Mouse (Mus musculus) CH12.LX (cell line): ENCODE measurements at regions not wholly inside any gene's neighbourhood (a gene's known extent, or its start where the extent isn't known, plus 50 kb on each side); places are given as distances from the start of the nearest gene placed in this dataset.

ENCODE experiments used
- CHD2 ChIP-seq: IDR thresholded peaks from 2 replicates; pipeline ENCODE4 v1.6.1; 2011; ENCODE audit warnings: low read length, improper control_type of control experiment
- CTCF ChIP-seq, 2 experiments: IDR thresholded peaks in 1 of 2; conservative IDR thresholded peaks in 1 of 2; 2 replicates each; pipeline ENCODE4 v1.5.1; 2011 to 2012; ENCODE audit warnings: low read depth in 2 of 2, low read length in 2 of 2, improper control_type of control experiment in 1 of 2, inconsistent platforms in 1 of 2, mild to moderate bottlenecking in 1 of 2, moderate library complexity in 1 of 2
- EP300 ChIP-seq: IDR thresholded peaks from 2 replicates; pipeline ENCODE4 v1.6.1; 2011; ENCODE audit warnings: low read length, improper control_type of control experiment
- GABPA ChIP-seq: IDR thresholded peaks from 2 replicates; pipeline ENCODE4 v1.6.1; 2012; ENCODE audit warnings: low read depth, low read length, improper control_type of control experiment, inconsistent platforms; ENCODE audit not compliant: insufficient replicate concordance
- JUND ChIP-seq: conservative IDR thresholded peaks from 2 replicates; pipeline ENCODE4 v1.6.1; 2011; ENCODE audit warnings: low read depth, low read length, improper control_type of control experiment
- MAFK ChIP-seq: IDR thresholded peaks from 2 replicates; pipeline ENCODE4 v1.6.1; 2011; ENCODE audit warnings: low read length, improper control_type of control experiment; ENCODE audit not compliant: insufficient replicate concordance
- MAX ChIP-seq: IDR thresholded peaks from 2 replicates; pipeline ENCODE4 v1.6.1; 2011; ENCODE audit warnings: low read length, improper control_type of control experiment
- POLR2A ChIP-seq: IDR thresholded peaks from 2 replicates; pipeline ENCODE4 v1.6.1; 2011; ENCODE audit warnings: low read depth, mild to moderate bottlenecking, improper control_type of control experiment, low read length
- POLR2AphosphoS2 ChIP-seq: IDR thresholded peaks from 2 replicates; pipeline ENCODE4 v1.6.1; 2011; ENCODE audit warnings: low read depth, low read length, improper control_type of control experiment
- RAD21 ChIP-seq: IDR thresholded peaks from 2 replicates; pipeline ENCODE4 v1.6.1; 2011; ENCODE audit warnings: low read depth, mild to moderate bottlenecking, low read length, improper control_type of control experiment, moderate library complexity
- RCOR1 ChIP-seq: conservative IDR thresholded peaks from 2 replicates; pipeline ENCODE4 v1.6.1; 2012; ENCODE audit warnings: low read depth, mild to moderate bottlenecking, inconsistent platforms, low read length, improper control_type of control experiment
- ZC3H11A ChIP-seq: IDR thresholded peaks from 2 replicates; pipeline ENCODE4 v1.6.1; 2012; ENCODE audit warnings: low read depth, mild to moderate bottlenecking, inconsistent platforms, low read length, improper control_type of control experiment
- ZMIZ1 ChIP-seq: IDR thresholded peaks from 2 replicates; pipeline ENCODE4 v1.6.1; 2012; ENCODE audit warnings: low read depth, mild to moderate bottlenecking, inconsistent platforms, low read length, improper control_type of control experiment
- ZNF384 ChIP-seq: IDR thresholded peaks from 2 replicates; pipeline ENCODE4 v1.6.1; 2012; ENCODE audit warnings: low read depth, low read length, improper control_type of control experiment, inconsistent platforms

- TF ChIP-seq CHD2 (no peak), CTCF (conservative IDR thresholded peaks at IDR 0.05 in 1 of 2, IDR thresholded peaks at IDR 0.05 in 1 of 2; ENCODE audit: low read depth in 2 of 2, low read length in 2 of 2) (no peak), JUND (no peak), RCOR1 (no peak), EP300 (no peak), ZMIZ1 (no peak), ZNF384 (no peak), RAD21 (no peak), POLR2A (no peak), ZC3H11A (no peak), MAFK (no peak), GABPA (no peak), POLR2AphosphoS2 (no peak), MAX (no peak)
These were observed 223.0 kb downstream of the Suds3 start for GRCm38 (mm10) chr5:116892877-116893276.
